Mouse (Mus musculus): Measurements from ENCODE around the gene Pla1a.

The Pla1a gene

DNA sequence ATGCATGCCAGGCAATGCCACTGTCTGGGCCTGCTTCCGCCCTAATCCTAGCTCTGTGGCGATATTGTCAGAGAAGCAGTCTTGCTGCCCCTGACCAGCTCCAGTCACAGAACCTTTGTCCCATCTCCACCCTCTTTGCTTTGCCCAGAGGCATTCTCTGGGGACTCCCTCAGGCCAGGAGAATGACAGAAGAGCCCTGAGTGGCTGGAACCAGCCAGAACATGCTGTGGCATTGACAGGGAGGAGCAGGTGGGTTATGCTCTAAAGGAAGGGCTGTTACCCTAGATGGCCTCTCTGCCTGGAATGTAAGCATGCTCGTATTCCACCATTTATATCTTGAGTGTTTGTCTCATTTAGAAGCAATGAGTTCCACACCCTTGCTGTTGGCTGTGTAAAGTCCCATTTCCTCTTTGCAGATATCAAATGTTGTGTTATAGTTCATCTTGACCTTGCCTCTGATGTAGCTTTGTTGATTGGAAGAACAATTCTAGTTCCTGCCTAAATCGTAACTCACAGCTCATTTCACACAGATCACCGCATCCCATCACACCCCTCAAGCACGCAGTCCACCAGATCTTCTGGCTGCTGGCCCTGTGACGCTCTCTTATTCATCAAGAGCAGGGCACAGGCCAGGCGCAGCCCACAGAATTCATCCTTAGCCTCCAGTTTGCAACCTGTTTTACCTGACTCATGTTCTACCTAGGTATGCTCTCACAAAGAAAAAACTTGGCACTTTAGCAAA, 62.1 kb downstream of the Pla1a start:
- in situ Hi-C loops (cut with MboI, MseI), result no loop called here

DNA sequence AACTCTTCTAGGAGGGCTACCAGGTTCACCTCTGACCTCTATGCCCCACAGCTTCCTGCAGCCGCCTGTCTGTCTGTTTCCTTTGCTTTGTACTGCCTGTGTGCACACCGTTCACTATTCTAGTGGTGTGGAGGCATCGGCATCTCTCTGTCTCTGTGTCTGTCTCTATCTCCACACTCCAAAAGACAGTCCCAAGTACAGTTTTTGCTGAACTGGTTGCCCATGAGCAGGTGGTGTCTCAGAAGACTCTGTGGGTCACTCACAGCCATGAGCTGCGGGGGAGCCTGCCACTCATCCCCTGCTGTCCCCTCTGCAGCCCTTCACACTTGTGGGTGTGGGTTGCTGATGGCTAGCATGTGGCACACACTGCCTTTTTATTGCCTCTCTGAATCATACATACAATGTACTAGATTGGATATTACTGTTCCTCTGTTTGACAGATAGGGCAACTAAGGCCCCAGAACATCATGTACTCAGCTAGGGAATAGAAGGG, 62.9 kb downstream of the Pla1a start:
- in situ Hi-C loops (cut with MboI, MseI), result no loop called here

DNA sequence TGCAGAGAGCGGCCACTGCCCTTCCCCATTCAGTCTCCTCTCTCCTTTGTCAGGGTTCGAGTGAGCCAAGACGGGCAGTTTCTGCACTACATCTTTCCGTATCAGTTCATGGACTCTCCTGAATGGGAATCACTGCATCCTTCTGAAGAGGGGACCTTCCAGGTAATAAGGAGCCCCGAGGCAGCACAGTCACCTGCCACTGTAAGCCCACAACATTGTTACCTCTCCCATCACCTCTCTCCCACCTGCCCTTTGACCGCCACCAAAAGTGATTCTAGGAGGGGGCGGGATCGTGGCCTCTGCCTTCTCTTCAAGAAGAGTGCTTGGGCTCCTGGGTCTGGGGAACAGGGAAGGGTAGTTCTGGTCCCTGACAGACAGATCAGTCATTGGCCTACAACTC, 63.5 kb downstream of the Pla1a start:
- in situ Hi-C loops (cut with MboI, MseI), result no loop called here

DNA sequence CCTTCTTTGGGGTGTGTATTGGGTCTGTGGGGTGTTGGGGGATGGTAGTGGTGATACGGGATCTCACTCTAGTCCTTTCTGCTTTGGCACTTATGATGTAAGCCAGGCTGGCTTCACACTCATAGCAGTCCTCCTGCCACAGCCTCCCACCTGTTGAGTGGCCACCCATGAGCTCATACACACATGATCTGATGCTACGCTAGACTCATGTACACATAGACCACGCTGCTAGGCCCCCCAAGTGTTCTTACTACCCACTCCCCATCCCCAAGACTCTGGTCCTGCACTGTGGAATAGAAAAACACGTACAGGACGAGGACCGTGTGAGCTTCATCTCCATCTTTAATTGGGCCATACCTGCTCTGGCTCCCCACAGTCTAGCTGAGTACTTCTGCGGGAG, 63.9 kb downstream of the Pla1a start:
- in situ Hi-C loops (cut with MboI, MseI), result no loop called here

DNA sequence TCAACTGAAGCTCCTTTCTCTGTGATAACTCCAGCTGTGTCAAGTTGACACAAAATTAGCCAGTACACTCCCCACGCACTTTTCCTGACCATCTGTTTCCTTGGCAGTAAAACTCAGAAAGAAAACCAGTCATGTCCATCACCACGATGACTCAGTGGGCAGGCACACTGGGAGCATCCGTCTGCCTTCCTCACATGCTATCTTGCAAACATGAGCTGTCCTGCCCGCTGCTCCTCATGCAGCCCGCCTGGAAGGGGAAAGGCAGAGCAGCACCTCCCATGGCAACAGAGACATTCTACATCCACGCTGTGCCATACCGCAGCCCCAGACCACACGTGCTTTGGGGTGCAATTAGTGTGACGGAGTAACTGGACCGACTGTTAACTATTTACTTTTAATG, 64.6 kb downstream of the Pla1a start:
- in situ Hi-C loops (cut with MboI, MseI), result no loop called here

DNA sequence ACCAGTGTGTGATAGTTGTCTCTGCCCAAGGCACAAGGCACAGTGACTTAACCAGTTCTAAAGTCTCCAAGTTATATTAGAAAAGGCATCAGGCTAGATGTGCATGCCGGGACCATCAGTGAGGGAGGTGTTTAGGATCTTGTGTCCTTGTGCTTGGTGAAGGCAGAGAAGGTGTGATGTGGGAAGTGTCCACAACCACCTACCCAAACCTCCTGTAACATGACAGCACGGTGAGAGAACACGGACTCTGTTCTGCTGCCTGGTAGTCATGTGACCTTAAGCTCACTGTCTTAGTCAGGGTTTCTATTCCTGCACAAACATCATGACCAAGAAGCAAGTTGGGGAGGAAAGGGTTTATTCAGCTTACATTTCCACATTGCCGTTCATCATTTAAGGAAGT, 66.7 kb downstream of the Pla1a start:
- in situ Hi-C loops (cut with MboI, MseI), result no loop called here

DNA sequence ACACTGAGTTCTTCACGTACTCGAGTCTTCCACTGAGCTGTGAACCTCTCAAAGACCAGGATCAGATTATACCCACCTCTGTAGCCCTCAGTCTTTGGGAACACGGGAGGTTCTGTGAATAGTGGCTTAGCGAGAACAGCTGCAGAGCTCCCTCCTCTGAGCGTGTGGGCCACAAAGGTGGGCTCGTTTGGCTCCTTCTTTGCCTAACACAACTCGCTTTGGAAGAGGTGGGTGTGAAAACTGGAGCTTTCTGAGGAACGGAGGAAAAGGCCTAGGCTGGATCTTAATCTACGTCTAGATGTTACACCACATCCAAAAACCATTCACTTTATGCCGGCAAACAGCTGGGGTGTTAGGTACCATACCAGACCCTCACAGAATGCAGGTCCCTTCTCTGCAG, 67.6 kb downstream of the Pla1a start:
- in situ Hi-C loops (cut with MboI, MseI), result no loop called here

DNA sequence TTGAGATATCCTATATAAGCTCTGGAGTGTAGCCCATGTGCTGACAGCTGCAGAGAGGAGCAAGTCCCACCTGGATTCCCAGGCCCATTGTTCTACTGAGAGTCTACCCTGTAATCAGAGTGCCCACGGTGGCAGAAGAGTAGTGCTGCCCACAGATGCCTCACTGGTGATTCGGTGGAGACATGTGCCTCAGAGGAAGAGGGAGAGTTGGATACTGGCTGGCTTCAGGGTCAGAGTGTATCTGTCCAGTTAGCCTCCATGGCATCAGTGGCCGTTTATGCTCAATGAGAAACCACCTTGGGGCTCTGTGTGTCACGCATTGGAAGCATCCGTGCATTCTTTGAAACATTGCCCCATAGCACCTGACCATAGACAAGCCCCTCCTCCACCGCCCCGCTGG, 69.3 kb downstream of the Pla1a start:
- in situ Hi-C loops (cut with MboI, MseI), result no loop called here

DNA sequence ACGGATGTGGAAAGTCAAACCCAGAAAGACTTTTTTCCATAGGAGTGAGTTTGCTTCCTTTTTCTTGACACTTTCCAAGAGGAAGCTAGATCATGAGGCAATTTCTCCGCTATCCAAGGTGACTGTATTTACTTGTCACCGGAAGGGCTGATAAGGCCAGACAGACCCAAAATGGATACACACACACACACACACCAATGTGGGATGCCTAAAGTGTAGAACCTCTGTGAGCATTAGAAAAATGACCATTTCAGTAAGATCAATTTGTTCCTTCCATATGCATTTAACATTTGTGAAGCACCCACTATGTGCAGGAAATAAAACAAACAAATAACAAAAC, 69.7 kb downstream of the Pla1a start:
- in situ Hi-C loops (cut with MboI, MseI), result no loop called here

DNA sequence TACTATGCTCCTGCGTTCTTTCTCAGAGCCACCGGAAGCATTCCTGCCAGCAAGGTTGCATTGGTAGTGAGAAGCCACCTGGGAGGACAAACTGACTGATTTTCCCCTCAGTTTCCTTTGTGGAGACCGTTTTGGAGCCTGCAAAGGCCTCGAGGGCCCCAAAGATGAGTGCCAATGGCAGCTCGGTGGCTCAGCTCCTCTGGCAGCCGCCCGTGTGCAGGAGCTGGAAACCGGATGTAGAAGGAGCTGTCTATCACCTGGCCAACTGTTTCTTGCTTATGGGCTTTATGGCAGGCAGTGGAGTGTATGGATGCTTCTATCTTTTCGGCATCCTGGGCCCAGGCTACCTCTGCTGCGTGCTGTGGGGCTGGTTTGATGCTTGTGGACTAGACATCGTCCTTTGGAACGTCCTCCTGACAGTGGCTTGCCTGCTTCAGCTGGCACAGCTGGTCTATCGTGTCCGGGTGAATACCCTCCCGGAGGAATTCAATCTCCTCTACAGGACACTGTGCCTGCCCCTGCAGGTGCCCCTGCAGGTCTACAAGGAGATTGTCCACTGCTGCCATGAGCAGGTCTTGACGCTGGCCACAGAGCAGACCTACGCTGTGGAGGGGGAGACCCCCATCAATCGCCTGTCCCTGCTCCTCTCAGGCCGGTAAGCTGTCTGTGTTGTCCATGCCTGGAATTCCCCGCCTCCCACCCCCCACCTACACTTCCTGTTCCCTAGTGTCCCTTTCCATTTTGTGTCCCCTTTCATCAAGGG, 70.3 kb downstream of the Pla1a start:
- in situ Hi-C loops (cut with MboI, MseI), result no loop called here

DNA sequence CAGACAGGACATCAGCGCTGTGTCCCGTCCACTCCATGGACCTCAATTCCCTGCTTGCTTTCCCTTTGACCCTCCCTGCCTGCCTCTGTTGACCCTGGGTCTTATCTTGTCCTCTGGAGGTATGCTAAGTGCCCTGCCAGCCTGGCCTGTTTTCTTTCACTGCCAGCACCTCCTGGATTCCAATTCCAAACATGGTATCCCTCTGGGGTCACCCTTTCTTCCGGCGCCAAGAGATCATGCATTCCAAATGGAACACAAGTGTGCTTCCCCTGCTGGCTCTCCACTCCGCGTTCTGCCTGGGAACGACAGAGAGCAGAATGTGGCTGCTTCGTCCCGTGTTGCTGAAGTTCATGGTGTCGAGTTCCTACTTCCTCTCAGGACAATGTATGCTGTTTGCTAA, 71.0 kb downstream of the Pla1a start, which contains the start of gene Popdc2:
TSS of gene Popdc2 (plus strand) at position 277 of the 400 bp plus-strand sequence.
- in situ Hi-C loops (cut with MboI, MseI), result no loop called here

DNA sequence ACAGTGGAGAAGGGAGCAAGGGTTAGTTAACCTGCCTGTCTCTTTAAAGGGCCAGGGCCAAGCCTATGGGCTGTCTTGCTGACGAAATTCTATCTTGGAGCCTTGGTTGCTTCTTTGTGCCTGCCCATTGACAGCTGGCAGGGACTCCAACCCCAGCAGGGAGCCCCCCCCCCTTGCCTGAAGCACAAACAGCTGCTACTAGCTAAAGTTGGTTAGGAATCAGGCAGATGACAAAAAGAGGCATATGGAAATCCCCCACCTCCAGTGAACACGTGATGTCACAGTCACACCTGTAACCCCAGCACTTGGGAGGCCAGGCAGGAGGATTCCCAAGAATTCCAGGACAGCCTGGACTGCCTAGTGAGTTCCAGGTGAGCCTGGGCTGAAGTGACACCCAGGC, 72.6 kb downstream of the Pla1a start:
- in situ Hi-C loops (cut with MboI, MseI), result no loop called here

DNA sequence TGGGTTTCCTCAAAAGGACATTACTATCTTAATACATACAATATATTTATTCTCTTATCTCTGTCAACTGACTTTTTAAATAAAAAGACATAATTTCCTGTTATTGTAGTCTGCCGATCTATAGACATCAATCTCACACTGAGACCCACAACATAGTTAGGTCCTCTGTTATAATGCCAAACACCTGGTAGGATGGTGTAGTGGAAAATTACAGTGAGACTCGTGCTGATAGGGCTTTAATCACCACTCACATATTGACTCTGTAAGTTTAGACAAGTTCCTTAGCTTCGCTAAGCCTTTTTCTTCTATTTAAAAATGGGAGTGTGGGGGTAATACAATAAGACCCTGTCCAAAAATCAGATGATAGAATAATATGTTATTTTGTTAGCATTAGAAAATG, 73.1 kb downstream of the Pla1a start:
- in situ Hi-C loops (cut with MboI, MseI), result no loop called here

DNA sequence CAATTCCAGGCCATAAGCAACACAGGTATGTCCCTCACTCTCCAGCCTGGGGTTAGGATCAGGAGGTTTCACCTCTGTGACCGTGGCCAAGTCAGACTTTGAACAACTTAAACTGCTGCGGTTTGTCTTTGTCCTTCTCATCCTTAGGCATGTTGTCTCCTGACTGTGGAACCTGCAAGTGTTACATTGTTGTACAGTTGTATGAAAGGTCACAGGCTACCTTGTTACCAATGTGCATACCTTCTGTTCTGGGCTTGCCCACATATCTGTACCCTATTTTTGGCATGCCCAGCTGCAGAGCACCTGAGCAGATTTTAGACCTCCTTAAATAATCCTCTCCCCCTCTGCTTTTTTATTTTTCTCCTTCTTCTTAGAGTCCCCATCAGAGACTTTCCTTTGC, 73.7 kb downstream of the Pla1a start:
- in situ Hi-C loops (cut with MboI, MseI), result no loop called here

DNA sequence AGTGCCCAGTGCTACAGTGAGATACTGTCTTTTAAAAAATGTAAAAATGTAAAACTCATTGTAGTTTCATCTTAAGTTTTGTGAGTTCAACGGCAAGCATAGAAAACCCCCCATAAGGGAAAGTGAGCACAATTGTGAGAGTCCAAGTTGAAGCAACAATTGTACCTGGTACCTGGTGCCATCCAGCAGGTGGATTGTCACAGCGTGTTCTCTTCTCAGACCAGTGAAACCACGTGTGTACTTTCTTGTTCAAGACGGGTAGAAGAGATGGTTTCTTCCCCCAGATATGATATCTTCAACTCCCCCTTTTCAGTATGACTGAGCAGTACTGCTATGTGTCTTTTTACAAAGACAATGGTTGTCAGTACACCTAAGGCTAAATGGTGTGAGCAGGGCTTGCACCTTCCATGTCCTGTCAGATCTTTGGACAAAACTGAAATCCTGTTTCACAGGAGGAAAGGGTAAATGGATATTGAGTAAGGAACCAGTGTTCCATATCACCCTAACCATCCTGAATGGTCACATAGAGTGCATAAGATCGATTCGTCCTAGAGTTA, 74.6 kb downstream of the Pla1a start:
- in situ Hi-C loops (cut with MboI, MseI), result no loop called here

DNA sequence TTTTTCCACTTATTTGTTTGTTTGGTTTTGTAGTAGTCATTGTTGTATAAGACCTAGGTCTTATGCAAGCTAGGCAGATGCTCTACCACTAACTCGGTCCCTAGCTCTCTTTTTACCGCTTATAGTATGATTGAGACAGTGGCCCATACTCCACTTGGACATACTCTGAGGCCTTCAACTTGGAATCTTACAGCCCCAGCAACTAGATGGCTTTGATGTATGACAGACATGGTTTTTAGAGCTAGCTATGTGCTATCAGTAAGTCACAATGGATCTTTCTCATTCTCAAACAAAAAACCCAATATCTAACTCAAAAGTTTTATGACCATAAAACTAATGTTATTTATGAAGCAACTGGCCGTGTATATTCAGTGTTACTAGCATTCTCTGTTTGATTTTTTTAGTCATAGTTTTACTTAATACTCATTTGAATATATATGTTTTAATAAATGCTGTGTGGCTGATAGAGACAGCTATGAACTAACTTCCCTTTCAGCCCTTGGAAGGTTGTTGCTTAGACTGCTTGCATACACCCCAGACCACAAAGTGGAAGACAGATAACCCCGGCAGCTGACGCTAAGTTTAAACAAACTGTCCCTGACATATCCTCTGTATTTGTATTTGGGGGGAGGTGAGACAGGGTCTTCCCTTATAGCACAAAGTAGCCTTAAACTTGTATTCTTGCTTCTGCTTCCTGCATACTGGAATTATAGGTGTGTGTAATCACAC, 78.6 kb downstream of the Pla1a start:
- in situ Hi-C loops (cut with MboI, MseI), result loop anchor here (5.0 kb wide), 1 partner anchor 48 kb away; no protein-coding TSS in a partner anchor

DNA sequence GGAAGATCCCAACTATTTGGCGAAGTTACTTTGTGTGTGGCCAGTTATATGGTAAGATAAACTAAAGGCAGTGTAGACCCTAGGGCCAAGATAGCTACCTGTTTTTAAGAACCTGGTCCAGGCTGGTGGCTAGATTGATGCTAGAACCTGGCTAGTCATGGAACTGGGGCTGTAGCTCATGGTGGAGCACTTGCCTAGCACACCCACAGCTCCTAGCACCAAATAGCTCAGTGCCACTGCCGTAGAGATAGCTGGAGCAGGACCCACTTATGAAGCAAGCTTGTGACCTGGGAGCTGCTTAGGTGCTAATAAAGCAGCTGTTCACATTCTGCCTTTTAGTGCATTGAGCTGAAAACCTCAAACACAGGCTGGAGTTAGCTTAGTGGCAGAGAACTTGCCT, 79.3 kb downstream of the Pla1a start:
- in situ Hi-C loops (cut with MboI, MseI), result loop anchor here (5.0 kb wide), 1 partner anchor 49 kb away; no protein-coding TSS in a partner anchor

DNA sequence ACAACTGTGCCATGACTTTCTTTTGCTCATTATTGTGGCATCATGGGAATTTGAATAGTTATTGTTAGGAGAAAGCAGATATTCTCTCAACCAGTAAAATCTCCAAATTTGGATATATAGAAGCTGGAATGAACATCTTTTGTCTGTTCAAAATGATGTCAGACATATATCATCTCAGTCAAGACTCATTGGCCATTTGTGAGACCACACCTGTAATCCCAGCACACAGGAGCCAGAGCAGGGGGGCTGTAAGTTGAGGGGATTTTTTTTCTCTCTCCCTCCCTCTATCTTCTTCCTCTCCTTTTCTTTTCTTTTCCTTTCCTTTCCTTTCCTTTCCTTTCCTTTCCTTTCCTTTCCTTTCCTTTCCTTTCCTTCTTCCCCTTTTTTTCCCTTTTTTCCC, 80.1 kb downstream of the Pla1a start:
- in situ Hi-C loops (cut with MboI, MseI), result loop anchor here (5.0 kb wide), 1 partner anchor 49 kb away; no protein-coding TSS in a partner anchor

DNA sequence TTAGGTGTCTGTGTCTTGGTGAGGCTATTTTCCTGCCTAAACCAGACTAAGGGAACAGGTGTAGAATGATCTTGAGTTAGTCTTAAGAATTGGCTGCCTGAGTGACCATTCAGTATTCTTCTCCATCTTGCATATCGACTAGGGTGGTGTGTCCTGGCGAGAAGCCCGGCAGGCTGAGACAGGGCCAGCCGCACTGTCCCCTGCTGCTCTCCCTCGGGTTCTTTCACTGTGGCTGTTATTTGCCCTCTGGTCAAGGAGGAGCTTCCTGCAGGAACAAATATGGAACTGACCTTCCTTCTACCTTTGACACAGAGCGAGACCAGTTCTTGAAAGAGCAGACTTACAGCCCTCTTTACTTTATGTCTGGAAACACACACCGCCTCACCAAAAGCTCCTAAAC, 80.9 kb downstream of the Pla1a start:
- in situ Hi-C loops (cut with MboI, MseI), result loop anchor here (5.0 kb wide), 1 partner anchor 50 kb away; no protein-coding TSS in a partner anchor

DNA sequence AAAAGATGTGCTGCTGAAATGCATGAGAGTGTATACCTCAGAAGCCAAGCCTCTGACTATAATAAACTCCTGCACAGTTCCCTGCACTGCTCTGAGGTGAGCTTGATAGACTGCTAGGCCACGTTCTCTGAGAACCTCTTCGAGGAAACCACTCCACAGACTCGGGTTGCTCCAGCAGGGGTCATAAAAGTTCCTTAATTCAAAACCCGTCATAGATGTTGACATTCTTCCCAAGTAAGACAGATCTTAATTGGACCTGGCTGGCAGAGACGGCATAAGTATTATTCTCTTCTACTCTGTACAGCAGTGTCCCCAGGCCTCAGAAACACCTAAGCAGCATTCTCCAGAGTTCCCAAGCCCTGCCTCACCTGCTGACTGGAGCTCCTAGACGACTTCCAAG, 82.0 kb downstream of the Pla1a start:
- in situ Hi-C loops (cut with MboI, MseI), result loop anchor here (5.0 kb wide), 1 partner anchor 51 kb away; no protein-coding TSS in a partner anchor

DNA sequence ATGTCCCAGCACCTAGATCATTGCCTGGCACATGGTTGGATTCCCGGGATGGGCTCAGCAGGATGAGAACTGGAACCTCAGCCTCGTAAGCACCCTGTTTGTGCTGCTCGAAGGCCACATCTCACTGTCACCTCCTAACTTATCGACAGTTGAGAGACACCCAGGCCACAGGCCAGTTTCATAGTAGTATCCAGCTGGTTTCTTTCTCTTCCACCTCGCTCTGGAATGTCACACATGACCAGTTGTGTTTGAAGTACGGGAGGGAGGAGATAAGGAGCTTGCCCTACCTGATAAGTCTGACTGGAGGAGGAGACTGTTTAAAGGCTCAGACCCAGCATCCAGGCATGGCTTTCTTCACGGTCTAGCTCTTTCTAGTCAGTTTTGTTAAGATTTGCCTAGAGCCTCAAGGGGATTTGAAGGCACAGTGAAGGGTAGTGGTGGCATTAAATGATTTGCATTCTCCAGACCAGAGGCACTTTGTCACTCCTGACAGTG, 82.5 kb downstream of the Pla1a start:
- in situ Hi-C loops (cut with MboI, MseI), result loop anchor here (5.0 kb wide), 1 partner anchor 52 kb away; no protein-coding TSS in a partner anchor

Measured in regulatory T cell (primary cell).